Mouse (Mus musculus) splenic B cell, adult 2 months (primary cell): ENCODE data around the gene Sipa1l2.
A peak's percentile ranks its signal among the peaks of the same experiment; 100 is the strongest.

Experiments
- DNase-seq: peaks from one replicate; pipeline ENCODE4 v3.0.0-alpha.2; 2011; ENCODE audit warnings: low read depth, low spot score
- H3K27me3 ChIP-seq: 2 replicates; pipeline ENCODE4 v1.6.1; 2012; ENCODE audit warnings: mild to moderate bottlenecking, low read length, moderate library complexity, mixed read lengths; ENCODE audit not compliant: control insufficient read depth, poor library complexity, insufficient read depth, severe bottlenecking
- H3K36me3 ChIP-seq: 2 replicates; pipeline ENCODE4 v1.6.1; 2012; ENCODE audit warnings: mild to moderate bottlenecking, low read length, moderate library complexity, mixed read lengths; ENCODE audit not compliant: control insufficient read depth, poor library complexity, insufficient read depth, severe bottlenecking

The Sipa1l2 gene

DNA sequence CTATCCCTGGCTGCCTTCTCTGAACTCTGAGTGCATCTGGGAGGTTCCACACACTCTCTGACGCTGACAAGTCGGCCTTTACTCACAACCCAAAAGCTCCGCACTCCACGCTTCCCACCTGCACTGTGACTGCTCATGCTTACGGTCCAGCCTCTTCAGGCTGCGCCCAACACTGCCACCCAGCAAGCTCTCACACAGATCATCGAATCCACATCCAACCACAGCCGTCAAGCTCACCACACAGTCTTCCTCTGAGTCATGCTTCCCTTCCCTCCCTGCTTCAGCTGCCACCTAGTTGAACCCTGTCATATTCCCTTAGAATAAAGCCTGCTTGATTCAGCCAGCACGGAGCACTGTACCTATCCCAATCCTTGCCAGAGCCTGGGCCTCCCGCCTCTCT lies 71.1 kb downstream of the Sipa1l2 start:
- DNase-seq: peak; percentile 34
- Histone ChIP-seq H3K27me3 (no peaks in the 10 kb centered on the region), H3K36me3 (no peaks in the 10 kb centered on the region)

DNA sequence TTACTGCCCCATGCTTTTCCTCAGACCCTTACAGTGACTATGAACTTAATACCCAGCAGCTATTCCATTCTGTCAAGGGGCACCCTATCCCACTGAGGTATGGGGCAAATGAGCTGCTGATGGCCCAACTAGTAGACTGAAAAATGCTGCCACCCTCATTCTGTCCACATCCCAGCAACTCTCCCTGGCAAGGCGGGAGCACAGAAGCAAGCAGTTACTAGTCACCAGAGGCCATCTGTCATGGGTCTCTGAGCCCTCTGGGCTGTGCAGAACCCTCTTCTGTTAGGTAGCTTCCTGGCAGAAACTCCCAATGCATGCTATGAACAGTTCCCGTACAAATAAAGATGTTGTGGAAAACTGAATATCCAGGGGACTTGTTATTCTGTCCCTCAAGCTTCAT lies 74.1 kb downstream of the Sipa1l2 start:
- no peak for DNase-seq
- Histone ChIP-seq H3K27me3 (no peaks in the 10 kb centered on the region), H3K36me3 (peaks cover 4% of the 10 kb centered on the region)

DNA sequence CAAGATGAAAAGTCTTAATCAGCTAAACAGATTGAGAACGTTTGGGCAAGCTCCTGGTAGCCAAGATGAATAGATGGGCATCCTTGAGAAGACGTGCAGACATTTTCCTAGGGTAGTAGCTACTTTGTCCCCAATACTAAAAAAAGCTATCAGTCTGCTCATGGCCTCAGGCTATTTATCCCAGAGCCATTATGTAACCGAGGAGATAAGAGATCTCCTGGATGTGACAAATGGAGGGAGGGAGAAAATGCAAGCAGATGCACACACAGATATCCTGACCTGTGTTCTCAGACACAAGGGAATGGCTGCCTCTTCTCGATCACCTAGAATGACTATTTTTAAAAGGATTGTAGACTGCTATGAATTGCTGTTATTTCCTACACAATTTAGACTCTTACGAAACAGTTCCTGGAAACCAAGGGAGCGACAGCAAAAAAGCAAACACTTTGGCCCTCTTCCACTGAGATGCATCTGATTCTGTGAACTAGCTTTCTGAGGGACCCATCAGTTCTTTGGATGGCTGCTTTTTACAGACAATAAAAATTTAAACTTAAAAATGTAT lies 76.3 kb downstream of the Sipa1l2 start:
- Histone ChIP-seq H3K36me3 (peaks cover 5% of the 10 kb centered on the region), H3K27me3 (no peaks in the 10 kb centered on the region)
- no peak for DNase-seq

DNA sequence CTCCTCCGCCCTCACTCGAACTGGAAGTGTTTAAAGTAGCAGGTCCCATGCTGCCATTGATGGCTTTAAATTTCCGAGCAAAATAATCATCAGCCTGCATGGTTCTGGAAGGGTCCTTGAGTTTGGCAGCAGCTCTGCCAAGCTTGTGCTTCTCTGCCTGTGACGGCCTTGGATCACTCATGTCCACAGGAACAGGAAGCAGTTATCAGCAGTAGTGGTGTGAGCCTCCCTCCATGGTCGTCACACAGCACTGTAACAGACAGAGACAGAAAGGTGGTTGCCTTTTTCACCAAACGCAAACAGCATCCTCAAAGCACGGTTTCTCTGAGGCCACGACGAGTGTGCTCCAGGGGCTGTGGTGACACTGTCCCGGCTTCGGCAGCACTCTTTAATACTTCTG lies 77.2 kb downstream of the Sipa1l2 start:
- Histone ChIP-seq H3K27me3 (no peaks in the 10 kb centered on the region), H3K36me3 (peaks cover 5% of the 10 kb centered on the region)
- no peak for DNase-seq

DNA sequence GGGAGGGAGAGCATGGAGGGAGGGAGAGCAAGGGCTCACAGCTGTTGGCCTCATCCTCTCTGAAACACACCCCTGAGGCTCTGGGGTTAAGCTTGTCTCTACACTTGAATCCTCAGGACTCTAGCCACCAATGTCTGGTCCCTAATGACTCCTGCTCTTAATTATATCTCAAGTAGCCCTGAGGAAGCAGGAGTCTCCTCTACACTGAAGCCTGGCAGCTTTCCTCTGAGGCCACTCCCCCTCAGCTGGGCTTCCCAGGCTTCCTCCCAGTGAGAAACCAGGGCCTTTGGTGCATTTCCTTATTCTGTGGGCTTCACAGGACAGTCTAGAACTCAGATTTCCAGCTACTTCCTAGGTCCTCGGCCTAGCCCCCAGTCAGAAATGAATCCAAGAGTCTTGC lies 80.9 kb downstream of the Sipa1l2 start:
- DNase-seq: no peak
- Histone ChIP-seq H3K27me3 (no peaks in the 10 kb centered on the region), H3K36me3 (peaks cover 5% of the 10 kb centered on the region)

DNA sequence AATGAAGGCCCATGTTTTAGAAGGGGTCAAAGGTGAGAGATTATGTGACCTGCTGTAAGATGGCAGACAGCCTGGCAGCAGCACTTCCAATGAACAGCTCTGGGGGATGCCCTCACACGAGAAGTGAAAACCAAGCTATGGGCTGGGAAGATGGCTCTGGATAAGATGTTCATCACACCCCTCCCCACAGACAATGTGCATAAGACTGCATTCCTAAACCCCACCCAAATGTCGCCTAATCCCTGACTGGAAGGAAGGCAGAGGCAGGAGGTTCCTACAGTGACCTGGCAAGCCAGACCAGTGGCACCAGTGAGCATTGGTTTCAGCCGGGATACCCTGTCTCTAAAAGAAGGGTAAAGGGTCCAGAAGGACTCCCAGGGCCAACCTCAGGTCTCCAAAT lies 83.9 kb downstream of the Sipa1l2 start:
- no peak for DNase-seq
- no peaks in the 10 kb centered on the region for H3K27me3 ChIP-seq
- peaks cover 6% of the 10 kb centered on the region for H3K36me3 ChIP-seq

DNA sequence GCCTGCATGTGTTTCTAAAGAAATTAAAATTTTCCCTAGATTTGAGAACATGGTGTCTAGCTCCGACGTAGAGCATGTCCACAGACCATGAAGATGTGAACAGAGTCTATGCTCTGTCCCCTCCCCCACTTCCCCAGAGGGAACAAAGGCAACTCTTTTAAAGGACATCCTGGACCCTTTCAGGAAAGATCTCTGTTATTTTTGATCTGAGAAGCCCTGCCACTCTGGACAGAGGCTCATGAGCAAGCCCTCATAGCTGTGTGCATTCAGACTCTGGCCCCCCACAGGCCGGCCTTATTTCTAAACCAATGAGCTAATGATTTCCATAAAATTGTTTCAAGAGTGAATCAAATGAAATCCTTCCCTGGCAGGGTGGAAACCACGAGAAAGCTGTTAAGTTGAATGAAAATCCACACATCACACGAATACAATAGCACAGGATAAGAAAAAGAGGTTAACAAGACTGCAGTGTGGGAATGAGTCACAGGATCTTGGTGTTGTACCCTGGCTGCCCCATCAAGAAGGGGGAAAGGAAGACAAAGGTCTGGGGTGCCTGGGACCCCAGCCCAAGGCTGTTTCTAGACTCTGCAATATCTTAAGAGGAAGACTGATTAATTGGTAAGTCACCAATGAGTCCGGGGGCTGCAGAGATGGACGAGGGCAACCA lies 84.9 kb downstream of the Sipa1l2 start:
- no peak for DNase-seq
- Histone ChIP-seq H3K36me3 (peaks cover 13% of the 10 kb centered on the region), H3K27me3 (no peaks in the 10 kb centered on the region)

DNA sequence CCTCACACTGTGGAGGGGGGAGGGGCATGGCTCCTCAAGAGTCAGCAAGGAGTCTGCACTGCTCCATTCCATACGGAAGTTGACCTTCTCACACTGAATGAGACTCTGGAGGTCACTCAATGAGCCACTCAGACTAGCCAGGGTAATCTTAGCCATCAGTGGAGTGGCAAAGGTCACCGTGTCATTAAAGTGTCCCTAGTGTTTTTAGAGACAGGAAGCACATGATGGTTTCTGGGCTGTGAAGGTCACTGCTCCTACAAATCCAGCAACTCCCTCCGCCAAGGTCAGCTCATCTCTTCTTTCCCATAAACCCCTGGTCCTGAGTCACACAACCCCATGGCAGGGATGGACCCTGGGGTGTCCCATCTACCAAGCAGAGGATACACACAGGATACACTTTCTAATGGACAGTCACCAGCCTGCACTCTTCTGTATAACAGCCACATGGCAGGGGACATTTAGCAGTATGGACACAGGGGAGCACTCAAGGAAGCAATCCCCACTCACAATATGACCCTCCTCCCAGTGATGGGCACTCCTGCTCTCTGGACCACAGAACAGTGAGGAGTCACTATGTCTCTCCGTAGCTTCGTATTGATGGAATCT lies 87.0 kb downstream of the Sipa1l2 start:
- Histone ChIP-seq H3K27me3 (no peaks in the 10 kb centered on the region), H3K36me3 (peaks cover 16% of the 10 kb centered on the region)
- no peak for DNase-seq

DNA sequence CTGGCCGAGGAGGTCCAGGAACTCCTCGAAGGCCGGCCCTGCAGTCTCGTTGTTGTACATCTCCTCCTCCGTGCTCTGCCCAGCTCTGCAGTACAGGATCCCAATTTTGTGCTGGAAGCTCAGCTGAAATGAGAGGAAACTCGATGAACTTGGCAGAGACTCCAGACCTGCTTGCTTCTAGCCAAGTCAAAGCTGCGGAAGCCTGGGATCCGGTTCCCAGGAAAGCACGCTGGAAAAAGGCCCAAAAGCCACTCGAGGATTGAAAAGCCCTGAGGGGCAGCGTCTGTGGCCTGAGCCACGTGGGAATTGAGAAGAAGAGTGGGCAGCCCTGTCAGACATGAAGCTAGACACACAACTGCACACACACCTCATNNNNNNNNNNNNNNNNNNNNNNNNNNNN lies 94.7 kb downstream of the Sipa1l2 start:
- Histone ChIP-seq H3K27me3 (no peaks in the 10 kb centered on the region), H3K36me3 (peaks cover 8% of the 10 kb centered on the region; the same call in 1 of the 2 replicates)
- no peak for DNase-seq

DNA sequence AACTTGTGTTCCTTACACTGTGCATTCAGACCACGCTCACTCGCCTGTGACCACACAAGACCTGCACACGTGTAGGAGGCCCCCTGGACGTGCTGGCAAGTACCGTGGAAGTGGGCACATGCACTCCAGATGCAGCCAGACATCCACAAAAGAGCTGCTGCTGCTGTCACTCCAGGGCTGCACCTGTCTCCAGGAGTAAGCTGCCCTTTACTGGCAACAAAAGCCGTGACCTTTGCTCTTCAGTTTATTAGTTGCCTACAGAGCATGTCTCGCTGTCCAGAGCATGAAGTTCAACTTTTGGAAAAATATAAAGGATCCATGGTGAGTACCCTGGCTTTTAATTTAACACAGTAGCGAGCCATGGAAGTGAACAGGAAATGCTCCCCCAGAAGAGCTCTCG lies 98.2 kb downstream of the Sipa1l2 start:
- DNase-seq: no peak

DNA sequence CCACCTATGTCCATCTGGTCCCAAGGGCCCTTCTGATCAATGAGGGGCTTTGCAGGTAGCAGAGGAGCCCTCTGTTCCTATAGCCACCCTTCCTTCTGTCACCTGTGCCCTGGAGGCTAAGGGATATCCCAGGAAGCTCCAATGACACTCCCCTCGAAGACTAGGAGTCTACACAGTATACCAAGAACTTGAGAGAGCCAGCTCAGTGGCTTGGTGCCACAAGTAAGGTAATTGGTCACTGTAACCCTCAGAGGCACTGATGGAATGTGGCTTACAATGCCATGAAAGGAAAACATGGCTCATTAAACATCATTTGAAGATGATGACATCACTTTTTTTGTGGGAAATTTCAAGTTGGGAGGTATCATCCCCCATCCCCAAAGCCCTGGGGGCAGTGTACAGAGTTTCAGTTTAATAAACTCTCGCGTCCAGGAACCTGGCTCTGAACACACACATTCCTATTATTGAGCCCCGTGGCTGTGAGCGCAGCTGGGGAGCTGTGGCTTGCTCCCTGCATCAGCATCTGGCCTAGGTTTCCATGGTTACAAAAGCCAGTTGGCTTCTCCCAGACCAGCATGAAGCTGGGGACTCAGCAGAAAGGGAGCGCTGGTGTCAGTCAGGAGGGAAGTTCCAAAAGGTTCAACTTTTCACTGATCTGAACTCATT lies 104.3 kb downstream of the Sipa1l2 start:
- peaks cover 4% of the 10 kb centered on the region; the same call in 1 of the 2 replicates for H3K36me3 ChIP-seq
- no peak for DNase-seq
- no peaks in the 10 kb centered on the region for H3K27me3 ChIP-seq

More for the DNA sequence above, 98.2 kb downstream of the Sipa1l2 start:
- peaks cover 5% of the 10 kb centered on the region; the same call in 1 of the 2 replicates for H3K36me3 ChIP-seq
- H3K27me3 ChIP-seq: no peaks in the 10 kb centered on the region

DNA sequence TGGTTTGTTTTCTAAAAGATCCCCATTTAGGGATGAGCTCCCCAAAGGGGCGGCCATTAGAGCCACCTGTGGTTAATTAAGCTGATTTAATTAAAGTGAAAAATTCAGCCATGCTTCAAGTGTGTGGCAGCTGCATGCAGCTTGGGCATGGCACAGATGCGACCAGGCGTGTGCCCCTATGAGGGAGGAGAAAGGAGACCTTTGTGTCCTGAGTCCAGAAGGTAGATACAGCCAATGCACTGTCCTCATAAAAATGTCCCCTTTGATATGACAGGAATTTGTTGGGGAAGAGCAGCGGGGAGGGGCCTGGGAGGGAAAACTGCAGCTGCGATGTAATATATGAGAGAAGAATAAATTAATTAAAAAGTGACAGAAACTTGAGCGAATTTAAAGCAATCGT lies 106.7 kb downstream of the Sipa1l2 start:
- Histone ChIP-seq H3K27me3 (no peaks in the 10 kb centered on the region), H3K36me3 (peaks cover 6% of the 10 kb centered on the region)
- no peak for DNase-seq

DNA sequence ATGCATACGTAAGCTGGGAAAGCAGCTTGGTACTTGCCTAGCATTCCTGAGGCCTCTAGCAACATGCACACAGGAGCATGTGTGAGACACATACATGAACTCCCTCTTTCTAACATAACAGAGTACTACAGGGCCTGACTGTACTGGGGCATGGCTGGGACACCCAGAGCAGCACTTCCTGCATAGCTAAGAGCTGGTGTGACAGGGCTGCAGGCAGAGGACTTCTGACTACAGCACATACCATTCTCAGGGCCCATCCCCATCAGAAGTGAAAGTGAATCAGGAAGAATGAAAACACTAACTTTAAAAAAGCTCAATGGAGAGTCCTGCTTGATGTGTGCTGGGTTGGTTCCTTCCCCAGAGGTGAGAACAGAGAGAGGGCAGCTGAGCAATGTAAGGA lies 108.1 kb downstream of the Sipa1l2 start:
- Histone ChIP-seq H3K36me3 (peaks cover 6% of the 10 kb centered on the region), H3K27me3 (no peaks in the 10 kb centered on the region)
- DNase-seq: peak; percentile 53

DNA sequence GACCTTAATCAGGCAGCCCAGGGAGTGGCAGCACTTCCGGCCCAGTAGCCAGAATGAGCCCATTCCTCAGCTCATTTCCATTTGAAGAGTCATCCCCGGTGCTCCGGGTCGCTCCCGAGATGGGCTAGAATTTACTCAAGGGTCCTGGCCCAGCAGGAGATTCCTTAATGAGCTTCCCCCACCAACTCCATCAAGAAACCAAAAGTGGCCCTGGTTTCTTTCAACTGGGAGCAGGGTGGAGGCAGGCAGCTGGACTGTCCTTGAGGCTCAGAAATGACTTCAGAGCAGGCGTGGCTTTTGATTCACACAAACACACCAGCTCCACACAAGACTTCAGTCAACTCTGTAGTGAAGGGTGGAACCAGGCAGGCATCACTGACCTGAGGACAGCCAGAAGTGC lies 109.0 kb downstream of the Sipa1l2 start:
- H3K36me3 ChIP-seq: peaks cover 6% of the 10 kb centered on the region

DNA sequence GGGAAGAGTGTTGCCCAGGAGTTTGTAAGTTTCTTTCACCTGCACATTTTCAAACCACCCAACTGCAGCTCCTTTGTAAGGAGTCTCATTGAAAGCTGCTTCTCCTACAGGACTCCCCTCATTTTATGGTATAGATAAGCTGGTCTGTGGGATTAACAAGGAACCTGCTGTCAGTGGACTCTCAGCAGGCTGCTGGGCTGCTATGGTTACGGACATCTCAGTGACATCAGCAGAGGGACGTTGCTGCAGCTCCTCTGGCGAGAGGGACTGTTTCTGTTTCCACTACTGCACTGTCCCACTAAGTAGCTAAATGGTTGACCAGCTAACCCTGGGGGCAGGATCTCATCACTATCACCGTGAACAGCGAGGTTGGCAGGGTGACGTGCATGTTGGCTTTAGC lies 120.6 kb downstream of the Sipa1l2 start:
- Histone ChIP-seq H3K27me3 (no peaks in the 10 kb centered on the region), H3K36me3 (no peaks in the 10 kb centered on the region; the same call in none of the 2 replicates)
- no peak for DNase-seq

More for the DNA sequence above, 109.0 kb downstream of the Sipa1l2 start:
- no peak for DNase-seq
- no peaks in the 10 kb centered on the region for H3K27me3 ChIP-seq
